Mouse (Mus musculus) R1 (cell line): Measurements from ENCODE around the gene Gstm5.
"Not testable (repeated sequence)": the region's sequence is repeated elsewhere in the genome, so short reads cannot be mapped to it uniquely, and the experiment has no call there.

Experiments used
- DNase-seq: peaks from one replicate; pipeline ENCODE4 v3.0.0-alpha.2; 2018; ENCODE audit warnings: low read depth, low spot score

Gstm5 gene

GRCm38 (mm10) chr3:107873335-107874251 is 22.0 kb upstream of the Gstm5 start:
- no peak for DNase-seq

GRCm38 (mm10) chr3:107875231-107875630 is 20.4 kb upstream of the Gstm5 start:
- DNase-seq = no peak

- DNase-seq = no peak
These were observed 18.6 kb upstream of the Gstm5 start, which contains the start of gene Eps8l3 for GRCm38 (mm10) chr3:107877005-107877404. TSS of gene Eps8l3 (plus strand) at chr3:107877229.

- DNase-seq = no peak
These were observed 17.6 kb upstream of the Gstm5 start for GRCm38 (mm10) chr3:107877747-107878736.

GRCm38 (mm10) chr3:107887674-107888495 is 7.7 kb upstream of the Gstm5 start:
- no peak for DNase-seq

- DNase-seq = not testable (repeated sequence)
These were observed 6.4 kb upstream of the Gstm5 start for GRCm38 (mm10) chr3:107889236-107889635.

- DNase-seq = no peak
These were observed 364 bp upstream of the Gstm5 start for GRCm38 (mm10) chr3:107895194-107895719.

- no peak for DNase-seq
These were observed 3.1 kb downstream of the Gstm5 start for GRCm38 (mm10) chr3:107898691-107899090.

GRCm38 (mm10) chr3:107900955-107901673 is 5.5 kb downstream of the Gstm5 start:
- DNase-seq = no peak

GRCm38 (mm10) chr3:107905942-107906341 is 10.3 kb downstream of the Gstm5 start:
- no peak for DNase-seq

- no peak for DNase-seq
These were observed 21.1 kb downstream of the Gstm5 start for GRCm38 (mm10) chr3:107916674-107917073.

- DNase-seq = peak; percentile 73
These were observed 21.5 kb downstream of the Gstm5 start for GRCm38 (mm10) chr3:107917097-107917496.

- DNase-seq = peak; percentile 78
These were observed 22.3 kb downstream of the Gstm5 start for GRCm38 (mm10) chr3:107917783-107918408.

- DNase-seq = no peak
These were observed 24.7 kb downstream of the Gstm5 start for GRCm38 (mm10) chr3:107920348-107920747.

- DNase-seq = no peak
These were observed 29.7 kb downstream of the Gstm5 start for GRCm38 (mm10) chr3:107925335-107925734.

GRCm38 (mm10) chr3:107927841-107928240 is 32.2 kb downstream of the Gstm5 start:
- no peak for DNase-seq

GRCm38 (mm10) chr3:107928691-107929090 is 33.1 kb downstream of the Gstm5 start:
- no peak for DNase-seq

- DNase-seq = no peak
These were observed 33.6 kb downstream of the Gstm5 start for GRCm38 (mm10) chr3:107929243-107929642.

GRCm38 (mm10) chr3:107929731-107930130 is 34.1 kb downstream of the Gstm5 start:
- no peak for DNase-seq

- DNase-seq = no peak
These were observed 35.5 kb downstream of the Gstm5 start for GRCm38 (mm10) chr3:107931134-107931533.
